Mouse (Mus musculus) ovary, postnatal 36 days (tissue): Measurements from ENCODE around the gene Smc5.

Experiments
- DNase-seq: peaks from one replicate; pipeline ENCODE4 v3.0.0; 2022; ENCODE audit warnings: low spot score, mixed read lengths

Smc5 gene

GRCm38 (mm10) chr19:23189744-23190143 is 84.0 kb downstream of the Smc5 start:
- DNase-seq = no peak

- DNase-seq = no peak
Observed at GRCm38 (mm10) chr19:23188986-23189385, 84.7 kb downstream of the Smc5 start.

- no peak for DNase-seq
Observed at GRCm38 (mm10) chr19:23187732-23188131, 86.0 kb downstream of the Smc5 start.

DNA sequence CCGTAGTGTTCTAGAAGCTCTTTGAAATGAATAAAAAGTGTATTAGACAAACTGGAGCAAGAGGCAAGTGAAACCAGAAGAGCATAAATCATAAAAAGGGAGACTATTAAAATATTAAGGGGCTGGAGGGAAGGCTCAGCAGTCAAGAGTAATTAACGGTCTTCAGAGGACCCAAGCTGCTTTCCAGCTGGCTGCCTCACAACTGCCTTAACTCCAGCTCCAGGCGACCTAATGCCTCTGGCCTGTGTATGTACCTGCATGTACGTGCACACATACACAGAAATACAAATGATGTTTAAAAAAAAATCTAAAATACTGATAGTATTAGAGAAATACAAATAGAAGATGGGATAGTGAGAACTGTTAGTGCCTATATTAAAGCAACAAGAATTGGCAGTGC is 89.6 kb downstream of the Smc5 start:
- no peak for DNase-seq

- no peak for DNase-seq
Observed at GRCm38 (mm10) chr19:23183493-23183892, 90.2 kb downstream of the Smc5 start.

DNA sequence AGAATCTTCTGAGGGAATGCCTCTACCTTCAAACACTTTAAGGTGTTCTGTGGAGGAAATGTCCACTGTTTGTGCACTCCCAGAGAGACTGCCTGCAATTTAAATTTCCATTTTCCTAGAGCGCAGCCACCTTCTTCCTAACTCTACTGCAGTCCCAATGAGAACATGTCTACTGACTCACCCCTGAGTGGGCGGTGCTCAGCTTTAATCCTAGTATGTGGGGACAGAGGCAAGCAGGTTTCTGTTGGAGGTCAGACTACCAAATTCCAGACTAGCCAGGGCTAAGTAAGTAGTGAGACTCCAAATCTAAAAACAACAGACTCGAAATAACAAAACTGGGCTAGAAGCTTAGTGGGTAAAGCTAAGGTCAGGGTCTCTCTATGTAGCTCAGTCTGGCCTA is 95.2 kb downstream of the Smc5 start:
- no peak for DNase-seq

- no peak for DNase-seq
Observed at GRCm38 (mm10) chr19:23175511-23175910, 98.2 kb downstream of the Smc5 start.

DNA sequence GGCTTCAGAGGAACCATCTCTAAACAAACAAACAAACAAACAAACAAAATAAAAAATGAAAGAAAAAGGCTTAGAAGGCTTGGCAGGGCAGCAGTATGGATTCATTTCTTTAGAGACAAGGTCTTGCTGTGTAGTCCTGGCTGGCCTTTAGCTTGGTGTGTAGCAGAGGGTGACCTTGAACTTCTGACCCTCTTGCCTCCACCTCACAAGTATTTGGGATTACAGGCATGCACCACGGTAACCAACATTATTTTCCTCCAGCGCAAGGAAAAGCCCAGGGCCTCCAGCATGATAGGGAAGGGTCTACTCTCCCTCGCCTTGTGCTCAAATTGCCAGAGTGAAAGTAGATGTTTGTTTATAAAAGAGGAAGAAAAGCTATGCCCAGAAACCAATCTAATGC is 98.6 kb downstream of the Smc5 start:
- no peak for DNase-seq

- DNase-seq = no peak
Observed at GRCm38 (mm10) chr19:23171136-23171535, 102.6 kb downstream of the Smc5 start.

GRCm38 (mm10) chr19:23170476-23170875 is 103.2 kb downstream of the Smc5 start:
- DNase-seq = no peak

- DNase-seq = no peak
Observed at GRCm38 (mm10) chr19:23169659-23170050, 104.0 kb downstream of the Smc5 start.

DNA sequence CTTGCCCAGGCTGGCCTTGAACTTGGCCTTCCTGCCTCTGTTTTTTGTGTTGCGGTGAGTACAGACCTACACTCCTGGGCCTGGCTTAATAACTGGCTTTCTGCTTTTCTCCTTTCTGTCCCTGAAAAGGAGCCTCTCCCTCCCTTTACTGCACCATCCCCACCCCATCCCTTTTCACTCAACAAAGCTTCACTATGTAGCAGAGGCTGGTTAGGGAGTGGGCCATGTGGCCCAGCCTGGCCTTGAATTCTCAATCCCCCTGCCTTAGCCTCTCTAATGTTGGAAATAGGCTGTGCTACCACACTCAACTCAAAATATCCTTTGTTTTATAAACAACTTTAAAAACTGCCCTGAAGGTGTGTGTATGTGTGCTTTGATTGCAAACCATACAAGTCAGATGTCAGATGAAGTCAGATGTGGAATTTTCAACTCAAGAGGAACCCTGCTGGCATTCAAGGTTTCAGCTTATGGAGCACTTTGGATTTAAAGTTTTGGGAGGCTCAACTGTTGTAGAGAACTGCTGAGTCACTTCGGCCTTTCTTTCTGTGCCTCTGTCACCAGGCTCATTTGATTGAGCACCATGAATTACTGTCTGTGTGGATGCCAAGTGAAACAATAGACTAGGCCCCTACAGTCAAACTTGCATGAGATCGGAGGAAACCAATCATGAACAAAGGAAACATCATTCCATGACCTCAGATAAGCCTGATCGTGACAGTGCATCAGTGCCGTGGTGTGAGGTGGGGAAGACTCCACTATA is 104.6 kb downstream of the Smc5 start:
- DNase-seq = no peak

DNA sequence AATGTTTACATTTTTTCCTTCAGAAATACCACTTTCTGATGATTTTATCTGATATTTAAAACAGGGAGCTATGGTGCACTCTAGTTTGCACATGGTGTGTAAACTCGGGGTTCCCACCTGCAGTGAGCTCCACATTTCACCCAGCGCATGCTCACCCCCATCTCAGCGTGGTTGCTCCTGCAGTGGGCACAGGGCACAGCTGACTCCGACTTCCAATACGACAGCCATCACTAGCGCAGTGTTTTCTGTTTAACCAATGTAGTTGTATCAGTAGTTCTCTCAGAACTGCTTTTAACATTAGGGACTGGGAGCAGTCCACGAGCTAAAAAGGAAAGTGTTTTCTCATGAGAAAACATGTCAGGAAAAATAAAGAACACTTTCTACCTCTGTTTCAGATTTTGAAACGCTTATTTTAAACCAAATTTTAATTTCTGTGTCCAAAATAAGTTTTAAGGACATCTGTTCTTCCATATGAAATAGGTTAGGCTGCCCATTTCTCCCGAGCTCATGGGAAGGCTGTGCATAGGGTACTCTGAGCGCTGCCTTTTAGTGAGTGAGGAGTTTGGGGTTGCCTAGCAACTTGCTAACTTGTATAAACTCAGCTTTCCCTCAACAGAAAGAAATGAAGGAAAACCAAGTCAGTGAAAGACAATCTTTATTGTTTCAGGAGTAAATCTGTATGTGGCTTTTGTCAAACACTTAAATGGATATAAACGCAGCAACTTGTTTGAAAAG is 107.0 kb downstream of the Smc5 start:
- no peak for DNase-seq

GRCm38 (mm10) chr19:23164651-23165240 is 109.0 kb downstream of the Smc5 start:
- no peak for DNase-seq

DNA sequence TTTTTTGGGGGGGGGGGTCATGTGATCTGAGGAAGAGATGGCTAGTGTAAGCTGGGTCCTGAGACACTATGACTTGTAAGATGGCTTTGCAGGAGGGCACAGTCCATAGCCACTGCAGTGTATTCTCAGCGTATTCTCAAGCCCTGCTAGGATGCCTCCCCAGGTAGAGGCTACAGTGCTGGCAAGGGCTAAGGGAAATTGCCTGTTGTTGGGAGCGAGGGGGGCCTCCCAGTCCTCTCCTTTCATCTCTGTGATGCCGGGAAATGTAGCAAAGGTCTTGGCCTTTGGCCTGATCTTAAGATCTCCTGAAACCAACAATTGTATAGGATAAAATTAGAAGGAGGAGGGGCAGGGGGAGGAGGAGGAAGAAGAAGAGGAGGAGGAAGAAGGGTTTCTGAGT is 110.3 kb downstream of the Smc5 start:
- no peak for DNase-seq

GRCm38 (mm10) chr19:23162877-23163276 is 110.8 kb downstream of the Smc5 start:
- no peak for DNase-seq

GRCm38 (mm10) chr19:23162387-23162809 is 111.3 kb downstream of the Smc5 start:
- no peak for DNase-seq

- DNase-seq = no peak
Observed at GRCm38 (mm10) chr19:23159780-23160395, 113.8 kb downstream of the Smc5 start.
